Mouse (Mus musculus) megakaryocyte, embryonic 14.5 days (primary cell): ENCODE results near the gene Kiss1r.

Experiments
- FLI1 ChIP-seq: IDR thresholded peaks from 2 replicates; pipeline ENCODE4 v1.6.1; 2012; ENCODE audit warnings: low read length, inconsistent platforms, mixed read lengths
- GATA1 ChIP-seq: IDR thresholded peaks from 3 replicates; pipeline ENCODE4 v1.6.1; 2012; ENCODE audit warnings: mixed read lengths, low read length, inconsistent platforms, borderline replicate concordance

- TF ChIP-seq GATA1 (no peak), FLI1 (no peak)
Measured at GRCm38 (mm10) chr10:79959847-79960601, 43.3 kb downstream of the Kiss1r start, which contains the start of gene Wdr18.
